Mouse (Mus musculus): ENCODE results near the gene Zbtb4.

GRCm38 (mm10) chr11:69784793-69785272 lies 19.1 kb downstream of the Zbtb4 start:
- TF ChIP-seq CHD2 (IDR thresholded peaks at IDR 0.05; ENCODE audit: low read depth, low read length): no peak
- no peak for TF ChIP-seq ZC3H11A (IDR thresholded peaks at IDR 0.05; ENCODE audit: borderline replicate concordance, low read depth, low read length)
